Mouse (Mus musculus) ZHBTc4 (cell line): ENCODE results near the gene Vps52.
A peak's percentile ranks its signal among the peaks of the same experiment; 100 is the strongest.

Experiments used
- DNase-seq: peaks from one replicate; pipeline ENCODE4 v3.0.0-alpha.2; 2011; ENCODE audit warnings: low read depth, low spot score

Vps52 gene

GRCm38 (mm10) chr17:33955555-33956214 lies at the start of gene Vps52, which contains the start of gene Rps18:
Vps52 (plus strand) TSS chr17:33955812.
Rps18 (minus strand) TSS chr17:33956001.
- peak; percentile 98 for DNase-seq

- DNase-seq = no peak
Measured at GRCm38 (mm10) chr17:33908331-33909076, 47.1 kb upstream of the Vps52 start.

GRCm38 (mm10) chr17:33909077-33909868 lies 46.3 kb upstream of the Vps52 start, which contains the start of gene Daxx:
Daxx (plus strand) TSS chr17:33909414.
- DNase-seq = peak; percentile 100

GRCm38 (mm10) chr17:33909869-33910250 lies 45.8 kb upstream of the Vps52 start:
- peak; percentile 53 for DNase-seq

- DNase-seq = peak; percentile 53
Measured at GRCm38 (mm10) chr17:33910346-33911051, 45.1 kb upstream of the Vps52 start.

- no peak for DNase-seq
Measured at GRCm38 (mm10) chr17:33911052-33911812, 44.4 kb upstream of the Vps52 start.

- DNase-seq = peak; percentile 75
Measured at GRCm38 (mm10) chr17:33911813-33912414, 43.7 kb upstream of the Vps52 start.

- no peak for DNase-seq
Measured at GRCm38 (mm10) chr17:33913264-33913663, 42.3 kb upstream of the Vps52 start.

GRCm38 (mm10) chr17:33913905-33914304 lies 41.7 kb upstream of the Vps52 start:
- no peak for DNase-seq

GRCm38 (mm10) chr17:33914969-33915391 lies 40.6 kb upstream of the Vps52 start:
- DNase-seq = peak; percentile 83

- DNase-seq = peak; percentile 100
Measured at GRCm38 (mm10) chr17:33915671-33916250, 39.9 kb upstream of the Vps52 start, which contains the start of the genes Tapbp and Zbtb22. Tapbp (plus strand) TSS chr17:33915899. Zbtb22 (plus strand) TSS chr17:33915904.

- no peak for DNase-seq
Measured at GRCm38 (mm10) chr17:33916294-33916693, 39.3 kb upstream of the Vps52 start.

GRCm38 (mm10) chr17:33916847-33917655 lies 38.6 kb upstream of the Vps52 start:
- no peak for DNase-seq

- no peak for DNase-seq
Measured at GRCm38 (mm10) chr17:33917656-33918292, 37.8 kb upstream of the Vps52 start.

GRCm38 (mm10) chr17:33918293-33919203 lies 37.1 kb upstream of the Vps52 start:
- peak; percentile 56 for DNase-seq

- DNase-seq = peak; percentile 84
Measured at GRCm38 (mm10) chr17:33919351-33920281, 36.0 kb upstream of the Vps52 start.
